Comparison of ENCODE assay signal across 23 mouse cellular contexts in the genomic region with DNA sequence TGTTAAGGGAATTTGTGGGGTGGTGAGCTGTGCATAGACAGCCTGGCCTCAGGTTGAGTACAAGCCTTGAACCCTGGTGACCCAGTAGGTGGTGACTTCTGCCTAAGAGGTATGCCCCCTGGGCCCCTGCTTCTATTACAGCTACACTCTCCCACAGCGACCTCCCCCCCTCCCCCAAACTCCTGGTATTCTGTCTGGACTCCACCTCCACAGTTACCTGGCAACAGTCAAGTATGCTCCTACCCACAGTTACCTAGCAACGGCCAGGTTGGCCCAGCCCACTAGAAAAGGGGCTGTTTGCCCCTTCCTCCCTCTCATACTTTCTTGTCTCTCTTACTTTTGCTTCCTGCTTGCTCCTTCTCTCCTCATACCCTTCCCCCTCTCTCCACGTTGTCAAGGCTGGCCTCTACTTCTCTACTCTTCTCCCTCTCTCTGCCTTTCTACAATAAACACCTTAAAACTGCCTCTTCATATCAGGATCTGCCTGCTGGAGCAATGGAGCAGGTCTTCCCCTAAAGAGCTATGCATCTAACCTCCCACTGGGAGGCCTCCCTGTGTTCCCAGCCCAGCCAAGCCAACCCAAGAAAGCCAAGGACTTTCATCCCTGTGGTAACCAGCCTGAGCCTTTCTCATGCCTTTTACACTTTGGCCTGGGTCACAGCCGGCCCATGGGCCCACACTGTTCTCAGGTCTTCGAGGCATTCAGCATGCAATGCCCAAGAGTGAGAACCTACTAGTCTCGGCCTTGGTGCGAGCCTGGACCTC.
DNase-seq lines count a peak whose midpoint lies in the region; ATAC-seq lines count a peak whose summit lies in the region.
"Had no signal": no experiment of that assay in that cellular context is flagged by ENCODE, and none has a peak within 500 bp of the region (broad histone marks: within the 10 kb centered on the region; RNA-seq: fewer than 3 reads in every experiment).

No protein-coding gene starts in this region.

- no peaks in the 10 kb centered on the region for H3K36me3 ChIP-seq in forebrain, embryonic 13.5 days (ENCODE audit: poor library complexity, severe bottlenecking)
- H3K36me3 ChIP-seq in forebrain, embryonic 15.5 days = no peaks in the 10 kb centered on the region
- no peaks in the 10 kb centered on the region for H3K36me3 ChIP-seq in midbrain, embryonic 10.5 days
- no peaks in the 10 kb centered on the region for H3K36me3 ChIP-seq in midbrain, embryonic 15.5 days (replicated peaks)
- no peaks in the 10 kb centered on the region for H3K36me3 ChIP-seq in embryonic facial prominence, embryonic 10.5 days (replicated peaks)
- H3K36me3 ChIP-seq: embryonic facial prominence, embryonic 12.5 days; heart, embryonic 12.5 days had no signal

- H3K27me3 ChIP-seq in forebrain, embryonic 13.5 days = no peaks in the 10 kb centered on the region
- no peaks in the 10 kb centered on the region for H3K27me3 ChIP-seq in forebrain, embryonic 15.5 days
- no peaks in the 10 kb centered on the region for H3K27me3 ChIP-seq in midbrain, embryonic 10.5 days (ENCODE audit: low read depth, poor library complexity, severe bottlenecking)
- H3K27me3 ChIP-seq in midbrain, embryonic 15.5 days (replicated peaks) = no peaks in the 10 kb centered on the region
- no peaks in the 10 kb centered on the region for H3K27me3 ChIP-seq in embryonic facial prominence, embryonic 10.5 days (replicated peaks; ENCODE audit: low read depth, poor library complexity, severe bottlenecking)
- H3K27me3 ChIP-seq: embryonic facial prominence, embryonic 12.5 days; heart, embryonic 12.5 days had no signal

- no peak overlapping the region for H3K4me2 ChIP-seq in forebrain, embryonic 13.5 days
- no peak overlapping the region for H3K4me2 ChIP-seq in forebrain, embryonic 15.5 days (replicated peaks)
- H3K4me2 ChIP-seq in midbrain, embryonic 15.5 days = no peak overlapping the region
- H3K4me2 ChIP-seq: embryonic facial prominence, embryonic 12.5 days; heart, embryonic 12.5 days had no signal

- DNase-seq in midbrain, embryonic 10.5 days (ENCODE audit: low spot score) = no peak
- peak; percentile 93 for DNase-seq in R1 (ENCODE audit: low read depth, low spot score)
- peak; percentile 21 for DNase-seq in embryonic facial prominence, embryonic 10.5 days (ENCODE audit: low spot score)
- DNase-seq in Muller cell, postnatal 12 days (ENCODE audit: inconsistent ontology term) = no peak
- DNase-seq: adrenal gland, postnatal 25 days; cerebellum, adult 8-10 months; cerebellum, postnatal 36 days; gastrocnemius, postnatal 25 days; heart, adult 18-20 months; heart, postnatal 10 days; kidney, postnatal 4 days; layer of hippocampus, adult 9-11 months; right cerebral cortex, postnatal 14 days had no signal

- no peak overlapping the region for H3K27ac ChIP-seq in forebrain, embryonic 13.5 days
- no peak overlapping the region for H3K27ac ChIP-seq in forebrain, embryonic 15.5 days (replicated peaks)
- H3K27ac ChIP-seq in midbrain, embryonic 10.5 days (replicated peaks) = peak overlapping the region; percentile 28; the same call in 1 of the 2 replicates
- no peak overlapping the region for H3K27ac ChIP-seq in midbrain, embryonic 15.5 days
- peak overlapping the region; percentile 35; the same call in 1 of the 2 replicates for H3K27ac ChIP-seq in embryonic facial prominence, embryonic 10.5 days (replicated peaks)
- H3K27ac ChIP-seq: embryonic facial prominence, embryonic 12.5 days; left cerebral cortex, adult 2 months; liver, embryonic 14.5 days; stomach, postnatal 0 days had no signal

- WGBS in forebrain, embryonic 13.5 days = 60% methylated on average over 7 of the region's 7 CpGs
- WGBS in forebrain, embryonic 15.5 days = 61% methylated on average over 7 of the region's 7 CpGs
- WGBS in midbrain, embryonic 10.5 days = 54% methylated on average over 7 of the region's 7 CpGs
- WGBS in midbrain, embryonic 15.5 days = 61% methylated on average over 7 of the region's 7 CpGs
- 55% methylated on average over 7 of the region's 7 CpGs for WGBS in embryonic facial prominence, embryonic 10.5 days

- ATAC-seq in forebrain, embryonic 13.5 days = 0 out of 2 replicates have a peak, but pooled peaks have one; percentile 16
- no peak for ATAC-seq in forebrain, embryonic 15.5 days (replicated peaks)
- ATAC-seq in midbrain, embryonic 15.5 days (replicated peaks) = no peak
- ATAC-seq: intestine, postnatal 0 days had no signal

- H3K9me3 ChIP-seq in forebrain, embryonic 13.5 days (replicated peaks) = no peaks in the 10 kb centered on the region
- no peaks in the 10 kb centered on the region for H3K9me3 ChIP-seq in forebrain, embryonic 15.5 days
- H3K9me3 ChIP-seq in midbrain, embryonic 10.5 days (replicated peaks) = no peaks in the 10 kb centered on the region
- H3K9me3 ChIP-seq in midbrain, embryonic 15.5 days = no peaks in the 10 kb centered on the region
- no peaks in the 10 kb centered on the region for H3K9me3 ChIP-seq in embryonic facial prominence, embryonic 10.5 days
- H3K9me3 ChIP-seq: embryonic facial prominence, embryonic 12.5 days; heart, embryonic 12.5 days had no signal

- H3K4me3 ChIP-seq in forebrain, embryonic 13.5 days = no peak overlapping the region
- no peak overlapping the region for H3K4me3 ChIP-seq in forebrain, embryonic 15.5 days
- H3K4me3 ChIP-seq in midbrain, embryonic 10.5 days = no peak overlapping the region
- no peak overlapping the region for H3K4me3 ChIP-seq in midbrain, embryonic 15.5 days
- H3K4me3 ChIP-seq in embryonic facial prominence, embryonic 10.5 days = no peak overlapping the region
- H3K4me3 ChIP-seq: embryonic facial prominence, embryonic 12.5 days; erythroblast, embryonic 14.5 days; heart, embryonic 12.5 days; left cerebral cortex, adult 2 months had no signal

- no peak overlapping the region for H3K9ac ChIP-seq in forebrain, embryonic 13.5 days
- no peak overlapping the region for H3K9ac ChIP-seq in forebrain, embryonic 15.5 days (replicated peaks)
- H3K9ac ChIP-seq in midbrain, embryonic 15.5 days = no peak overlapping the region
- H3K9ac ChIP-seq: embryonic facial prominence, embryonic 12.5 days; heart, embryonic 12.5 days; liver, embryonic 14.5 days had no signal

- H3K4me1 ChIP-seq in forebrain, embryonic 13.5 days = no peaks in the 10 kb centered on the region
- H3K4me1 ChIP-seq in forebrain, embryonic 15.5 days = no peaks in the 10 kb centered on the region
- H3K4me1 ChIP-seq in midbrain, embryonic 10.5 days = peaks cover 9% of the 10 kb centered on the region
- H3K4me1 ChIP-seq in midbrain, embryonic 15.5 days = no peaks in the 10 kb centered on the region
- peaks cover 7% of the 10 kb centered on the region for H3K4me1 ChIP-seq in embryonic facial prominence, embryonic 10.5 days
- H3K4me1 ChIP-seq: heart, embryonic 12.5 days had no signal

Comparison
In these comparisons a context has a peak if more than half of its experiments do, and no peak if none do; other contexts are left out.
1. H3K27ac ChIP-seq: peak in midbrain, embryonic 10.5 days (single experiment) and embryonic facial prominence, embryonic 10.5 days (single experiment); none in forebrain, embryonic 13.5 days (single experiment), forebrain, embryonic 15.5 days (single experiment) and midbrain, embryonic 15.5 days (single experiment).
2. DNase-seq: peak in R1 (single experiment) and embryonic facial prominence, embryonic 10.5 days (single experiment); none in midbrain, embryonic 10.5 days (single experiment) and Muller cell, postnatal 12 days (single experiment).